Comparison of ENCODE assay signal across 23 mouse cellular contexts in the genomic region with DNA sequence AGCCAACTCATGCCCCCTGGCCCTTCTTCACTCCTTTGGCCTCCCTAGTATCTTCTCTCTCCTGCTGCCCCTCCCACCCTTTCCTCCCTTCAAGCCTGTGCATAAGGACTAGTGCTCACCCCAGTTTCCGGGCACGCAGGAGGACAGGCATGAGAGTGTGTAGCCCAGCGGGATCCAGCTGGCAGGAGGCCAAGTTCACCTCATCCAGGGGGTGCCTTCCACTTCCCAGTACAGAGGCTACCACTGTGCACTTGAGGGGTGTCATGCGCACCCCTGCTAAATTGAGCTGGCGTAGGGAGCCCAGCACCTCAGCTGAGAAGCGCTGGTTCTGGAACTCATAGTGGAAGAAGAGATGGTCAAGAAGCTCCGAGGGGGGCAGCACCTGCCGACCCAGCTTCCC. TPM values are rescaled to one million over a fixed set of nuclear protein-coding genes. Genes with fewer than 3 reads are reported as not detected.
DNase-seq lines count a peak whose midpoint lies in the region; ATAC-seq lines count a peak whose summit lies in the region.
"Had no signal": no experiment of that assay in that cellular context is flagged by ENCODE, and none has a peak within 500 bp of the region (broad histone marks: within the 10 kb centered on the region; RNA-seq: fewer than 3 reads in every experiment).

No protein-coding gene starts in this region.

- WGBS in heart, embryonic 11.5 days (ENCODE audit: insufficient replicate concordance) = 81% methylated on average over 8 of the region's 8 CpGs
- 80% methylated on average over 8 of the region's 8 CpGs for WGBS in liver, embryonic 12.5 days (ENCODE audit: insufficient replicate concordance)
- 88% methylated on average over 8 of the region's 8 CpGs for WGBS in liver, embryonic 11.5 days

- intact Hi-C loops in heart, postnatal 36 days (cut with DNase I) = no loop called here
- intact Hi-C loops in left cerebral cortex, postnatal 25 days (cut with DNase I) = no loop called here

- H3K4me1 ChIP-seq in heart, embryonic 11.5 days (ENCODE audit: control insufficient read depth, insufficient read depth, low read length) = peaks cover 4% of the 10 kb centered on the region; the same call in 1 of the 2 replicates
- peaks cover 12% of the 10 kb centered on the region; the same call in 1 of the 2 replicates for H3K4me1 ChIP-seq in liver, embryonic 12.5 days
- H3K4me1 ChIP-seq in liver, embryonic 11.5 days (replicated peaks; ENCODE audit: control insufficient read depth, insufficient read depth, low read length) = peaks cover 3% of the 10 kb centered on the region; the same call in 1 of the 2 replicates

- no peaks in the 10 kb centered on the region for H3K36me3 ChIP-seq in heart, embryonic 11.5 days (ENCODE audit: control insufficient read depth, insufficient read depth, low read length)
- H3K36me3 ChIP-seq in liver, embryonic 12.5 days = no peaks in the 10 kb centered on the region
- no peaks in the 10 kb centered on the region for H3K36me3 ChIP-seq in liver, embryonic 11.5 days (ENCODE audit: control insufficient read depth, insufficient read depth, low read length)
- H3K36me3 ChIP-seq: intestine, embryonic 15.5 days had no signal

- ATAC-seq in heart, embryonic 11.5 days (replicated peaks; ENCODE audit: insufficient number of reproducible peaks, low FRiP score, low TSS enrichment) = peak; percentile 57; the same call in 1 of the 2 replicates
- ATAC-seq in liver, embryonic 12.5 days = no peak
- ATAC-seq in liver, embryonic 11.5 days (replicated peaks; ENCODE audit: low FRiP score) = no peak
- ATAC-seq: activated CD4-positive, CD25-positive, alpha-beta regulatory T cell, adult 4 months; intestine, embryonic 15.5 days; Patski had no signal

- H3K4me3 ChIP-seq in heart, embryonic 11.5 days (ENCODE audit: low read depth, low read length) = no peak overlapping the region
- no peak overlapping the region for H3K4me3 ChIP-seq in liver, embryonic 12.5 days
- H3K4me3 ChIP-seq in liver, embryonic 11.5 days (ENCODE audit: low read depth, low read length) = no peak overlapping the region
- H3K4me3 ChIP-seq: intestine, embryonic 15.5 days; megakaryocyte, embryonic 14.5 days had no signal

- no peak overlapping the region for H3K27ac ChIP-seq in heart, embryonic 11.5 days (ENCODE audit: low read depth, low read length)
- H3K27ac ChIP-seq in liver, embryonic 12.5 days = 0 out of 2 replicates have a peak overlapping the region, but pooled peaks have one; percentile 7
- H3K27ac ChIP-seq in liver, embryonic 11.5 days (ENCODE audit: low read depth, low read length) = no peak overlapping the region
- H3K27ac ChIP-seq: intestine, embryonic 15.5 days had no signal

- no peak overlapping the region for H3K9ac ChIP-seq in heart, embryonic 11.5 days (ENCODE audit: low read depth, low read length)
- no peak overlapping the region for H3K9ac ChIP-seq in liver, embryonic 12.5 days
- no peak overlapping the region for H3K9ac ChIP-seq in liver, embryonic 11.5 days (ENCODE audit: low read depth, low read length)
- H3K9ac ChIP-seq: intestine, embryonic 15.5 days had no signal

- no peaks in the 10 kb centered on the region for H3K9me3 ChIP-seq in heart, embryonic 11.5 days (replicated peaks; ENCODE audit: control insufficient read depth, low read length)
- H3K9me3 ChIP-seq in liver, embryonic 12.5 days (replicated peaks) = no peaks in the 10 kb centered on the region
- no peaks in the 10 kb centered on the region for H3K9me3 ChIP-seq in liver, embryonic 11.5 days (ENCODE audit: control insufficient read depth, low read length)
- H3K9me3 ChIP-seq: intestine, embryonic 15.5 days; megakaryocyte, embryonic 14.5 days had no signal

- H3K4me2 ChIP-seq in heart, embryonic 11.5 days = no peak overlapping the region
- no peak overlapping the region for H3K4me2 ChIP-seq in liver, embryonic 12.5 days
- H3K4me2 ChIP-seq in liver, embryonic 11.5 days = no peak overlapping the region
- H3K4me2 ChIP-seq: intestine, embryonic 15.5 days had no signal

- no peak for DNase-seq in heart, postnatal 36 days
- no peak for DNase-seq in liver, embryonic 11.5 days (ENCODE audit: low spot score)
- peak; percentile 25 for DNase-seq in thymus, postnatal 4 days
- no peak for DNase-seq in thymus, postnatal 14 days
- DNase-seq in left cerebral cortex, postnatal 25 days (ENCODE audit: low spot score in 2 of 2) = no peak
- DNase-seq: adrenal gland, postnatal 14 days; B cell, adult 2 months; cerebellum, adult 9-10 months; kidney, postnatal 4 days; lung, postnatal 14 days; right cerebral cortex, postnatal 4 days; thymus, adult 18-20 months had no signal

- H3K27me3 ChIP-seq in heart, embryonic 11.5 days (ENCODE audit: control insufficient read depth, insufficient read depth, low read length) = 0 out of 2 replicates have a peak, but pooled peaks cover 2% of the 10 kb centered on the region
- peaks cover 13% of the 10 kb centered on the region for H3K27me3 ChIP-seq in liver, embryonic 12.5 days (replicated peaks)
- H3K27me3 ChIP-seq in liver, embryonic 11.5 days (replicated peaks; ENCODE audit: control insufficient read depth, insufficient read depth, low read length) = no peaks in the 10 kb centered on the region
- H3K27me3 ChIP-seq: intestine, embryonic 15.5 days had no signal

RNA-seq across cellular contexts. Expression of a gene that starts 4.9 kb away (rescaled TPM):
- not detected in 2 replicates for polyA plus RNA-seq in heart, embryonic 11.5 days (2014; fragmentation: Nextera tagmentation; extraction: Ambion mirVana)
- total RNA-seq in heart, postnatal 36 days (2021) = 1 to 10 TPM; 3.5 to 4.3 TPM
- 0.15 and 0.17 TPM in 2 replicates for polyA plus RNA-seq in liver, embryonic 12.5 days (2016; fragmentation: Nextera tagmentation; extraction: Ambion mirVana)
- polyA plus RNA-seq in liver, embryonic 11.5 days (2014; fragmentation: Nextera tagmentation; extraction: Ambion mirVana) = 0.10 TPM in 1 of 2 replicates, not detected in the other
- under 1 TPM; 0.53 to 0.73 TPM for total RNA-seq in left cerebral cortex, postnatal 25 days (2021)
- total RNA-seq: liver, adult 2 months had no signal
- polyA plus RNA-seq: hindbrain, embryonic 11.5 days; liver, adult 2 months had no signal

RNA-seq across cellular contexts. Expression of a gene that starts 12.2 kb away (rescaled TPM):
- 3.6 and 4.9 TPM in 2 replicates for polyA plus RNA-seq in heart, embryonic 11.5 days (2014; fragmentation: Nextera tagmentation; extraction: Ambion mirVana)
- total RNA-seq in heart, postnatal 36 days (2021) = 10 to 100 TPM; 19.6 to 24.5 TPM
- 3.6 and 4.0 TPM in 2 replicates for polyA plus RNA-seq in liver, embryonic 12.5 days (2016; fragmentation: Nextera tagmentation; extraction: Ambion mirVana)
- 4.3 and 4.9 TPM in 2 replicates for polyA plus RNA-seq in liver, embryonic 11.5 days (2014; fragmentation: Nextera tagmentation; extraction: Ambion mirVana)
- 10 to 100 TPM; 11.6 to 14.0 TPM for total RNA-seq in left cerebral cortex, postnatal 25 days (2021)

RNA-seq across cellular contexts. Expression of a gene that starts 15.7 kb away (rescaled TPM):
- not detected in 2 replicates for polyA plus RNA-seq in heart, embryonic 11.5 days (2014; fragmentation: Nextera tagmentation; extraction: Ambion mirVana)
- total RNA-seq in heart, postnatal 36 days (2021) = not detected
- not detected in 2 replicates for polyA plus RNA-seq in liver, embryonic 12.5 days (2016; fragmentation: Nextera tagmentation; extraction: Ambion mirVana)
- not detected in 2 replicates for polyA plus RNA-seq in liver, embryonic 11.5 days (2014; fragmentation: Nextera tagmentation; extraction: Ambion mirVana)
- total RNA-seq in left cerebral cortex, postnatal 25 days (2021) = 1 to 10 TPM; 1.3 to 2.0 TPM
- total RNA-seq: gastrocnemius, adult 18-20 months; liver, adult 2 months had no signal
- polyA plus RNA-seq: activated CD4-positive, CD25-positive, alpha-beta regulatory T cell, adult 4 months; hindbrain, embryonic 11.5 days; intestine, embryonic 15.5 days; kidney, embryonic 14.5 days; liver, adult 2 months; neural tube, embryonic 14.5 days; Patski had no signal

RNA-seq across cellular contexts. Expression of a gene that starts 22.4 kb away (rescaled TPM):
- 12.6 and 14.8 TPM in 2 replicates for polyA plus RNA-seq in heart, embryonic 11.5 days (2014; fragmentation: Nextera tagmentation; extraction: Ambion mirVana)
- total RNA-seq in heart, postnatal 36 days (2021) = 10 to 100 TPM; 17.7 to 22.6 TPM
- polyA plus RNA-seq in liver, embryonic 12.5 days (2016; fragmentation: Nextera tagmentation; extraction: Ambion mirVana) = 9.5 and 10.0 TPM in 2 replicates
- polyA plus RNA-seq in liver, embryonic 11.5 days (2014; fragmentation: Nextera tagmentation; extraction: Ambion mirVana) = 12.0 and 12.7 TPM in 2 replicates
- 10 to 100 TPM; 53.4 to 54.2 TPM for total RNA-seq in left cerebral cortex, postnatal 25 days (2021)

RNA-seq across cellular contexts. Expression of a gene that starts 32.2 kb away (rescaled TPM):
- 2.7 and 3.3 TPM in 2 replicates for polyA plus RNA-seq in heart, embryonic 11.5 days (2014; fragmentation: Nextera tagmentation; extraction: Ambion mirVana)
- total RNA-seq in heart, postnatal 36 days (2021) = under 1 TPM; 0.69 to 0.79 TPM
- 20.1 and 21.7 TPM in 2 replicates for polyA plus RNA-seq in liver, embryonic 12.5 days (2016; fragmentation: Nextera tagmentation; extraction: Ambion mirVana)
- polyA plus RNA-seq in liver, embryonic 11.5 days (2014; fragmentation: Nextera tagmentation; extraction: Ambion mirVana) = 11.6 and 13.8 TPM in 2 replicates
- 10 to 100 TPM; 60.5 to 61.6 TPM for total RNA-seq in left cerebral cortex, postnatal 25 days (2021)
- total RNA-seq: liver, adult 2 months had no signal
- polyA plus RNA-seq: activated CD4-positive, CD25-positive, alpha-beta regulatory T cell, adult 4 months had no signal
